Mouse (Mus musculus): Measurements from ENCODE around the gene Gtf2i. TPM values are rescaled to one million over a fixed set of nuclear protein-coding genes. Genes with fewer than 3 reads are reported as not detected.

The Gtf2i gene
- polyA plus RNA-seq, 1 experiment from 2014 or later = 157 TPM

DNA sequence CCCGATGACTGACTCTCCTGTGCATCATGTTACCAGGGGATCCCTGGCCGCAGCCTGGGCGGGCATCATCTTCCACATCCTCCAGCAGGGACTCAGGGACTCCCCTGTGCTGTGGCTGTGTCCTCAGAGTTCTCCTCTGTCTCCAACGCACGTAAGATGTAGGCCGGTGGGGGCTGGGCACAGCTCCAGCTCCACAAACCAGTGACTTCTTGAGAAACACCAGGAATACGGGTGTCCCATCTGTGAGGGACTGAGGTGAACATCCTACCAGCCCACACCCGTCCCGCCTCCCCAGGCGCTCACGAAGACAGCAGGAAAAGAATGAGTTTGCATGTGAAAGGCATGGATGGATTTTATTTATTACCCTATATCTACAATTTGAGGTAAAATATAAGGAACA, 77.1 kb downstream of the Gtf2i start:
- no peak overlapping the region for H3K9ac ChIP-seq (ENCODE audit: low read depth, low read length)
- TF ChIP-seq CTCF (IDR thresholded peaks at IDR 0.05; ENCODE audit: low read depth) = no peak

DNA sequence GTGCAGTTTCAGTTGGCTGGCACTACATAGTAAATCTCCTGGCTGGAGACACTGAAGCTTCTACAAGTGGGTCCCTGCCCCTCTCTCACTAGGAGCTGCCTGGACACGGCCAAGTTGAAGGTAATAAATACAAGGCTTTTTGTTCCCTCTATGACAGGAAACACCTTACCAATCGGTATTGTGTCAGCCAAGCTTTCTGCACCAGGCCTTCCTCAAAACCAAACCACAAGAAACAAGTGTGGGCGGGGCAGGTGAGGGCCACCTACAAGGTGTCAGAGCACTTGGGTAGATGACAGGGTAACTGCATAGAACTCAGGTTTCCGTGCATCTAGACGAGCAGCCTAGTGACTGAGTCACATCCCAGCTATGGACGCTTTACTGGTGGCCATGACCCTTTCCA, 77.8 kb downstream of the Gtf2i start:
- H3K4me3 ChIP-seq (replicated peaks; ENCODE audit: low read depth, low read length) = no peak overlapping the region
- peaks cover 14% of the 10 kb centered on the region; the same call in 1 of the 2 replicates for H3K4me1 ChIP-seq (replicated peaks; ENCODE audit: insufficient read depth, low read length)
- no peak overlapping the region for H3K9ac ChIP-seq (ENCODE audit: low read depth, low read length)
- no peaks in the 10 kb centered on the region for H3K9me3 ChIP-seq (replicated peaks; ENCODE audit: low read length)
- H3K4me2 ChIP-seq (ENCODE audit: low read length) = no peak overlapping the region
- no peaks in the 10 kb centered on the region for H3K27me3 ChIP-seq (ENCODE audit: insufficient read depth, low read length)
- H3K27ac ChIP-seq = no peak overlapping the region; the same call in 1 of the 2 replicates
- peaks cover 53% of the 10 kb centered on the region for H3K36me3 ChIP-seq (ENCODE audit: insufficient read depth, low read length)
- ATAC-seq (replicated peaks; ENCODE audit: low FRiP score, low read depth) (no peak), DNase-seq (ENCODE audit: low spot score) (no peak)
- no peak for TF ChIP-seq CTCF (IDR thresholded peaks at IDR 0.05; ENCODE audit: low read depth)
- 77% methylated on average over 6 of the region's 6 CpGs for WGBS

More for the DNA sequence above, 77.1 kb downstream of the Gtf2i start:
- H3K4me3 ChIP-seq (replicated peaks; ENCODE audit: low read depth, low read length) = no peak overlapping the region
- 90% methylated on average over 11 of the region's 11 CpGs for WGBS
- no peak for DNase-seq (ENCODE audit: low spot score)
- no peak overlapping the region for H3K27ac ChIP-seq
- H3K36me3 ChIP-seq (ENCODE audit: insufficient read depth, low read length) = peaks cover 58% of the 10 kb centered on the region
- ATAC-seq (replicated peaks; ENCODE audit: low FRiP score, low read depth) = no peak
- no peaks in the 10 kb centered on the region for H3K9me3 ChIP-seq (replicated peaks; ENCODE audit: low read length)
- H3K27me3 ChIP-seq (ENCODE audit: insufficient read depth, low read length) = no peaks in the 10 kb centered on the region
- no peak overlapping the region for H3K4me2 ChIP-seq (ENCODE audit: low read length)
- peaks cover 12% of the 10 kb centered on the region; the same call in 1 of the 2 replicates for H3K4me1 ChIP-seq (replicated peaks; ENCODE audit: insufficient read depth, low read length)

DNA sequence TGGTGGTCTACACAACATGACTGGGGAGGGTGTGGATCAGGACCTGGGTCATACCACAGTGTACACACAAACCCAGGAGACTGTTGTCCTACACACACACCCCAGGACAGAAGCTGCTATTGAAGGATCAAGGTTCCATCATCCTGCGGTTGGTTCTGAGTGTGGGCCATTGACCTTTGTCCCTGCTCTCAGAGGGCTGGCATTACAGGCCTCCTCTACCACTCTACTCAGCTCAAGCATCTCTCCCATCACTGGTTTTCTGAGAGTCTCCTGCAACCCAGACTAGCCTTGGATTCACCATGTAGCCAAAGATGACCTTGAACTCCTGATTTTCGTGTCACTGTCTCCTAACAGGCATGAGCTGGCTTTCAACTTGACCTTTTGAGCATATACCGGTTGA, 78.3 kb downstream of the Gtf2i start:
- no peak overlapping the region for H3K4me2 ChIP-seq (ENCODE audit: low read length)
- peaks cover 47% of the 10 kb centered on the region for H3K36me3 ChIP-seq (ENCODE audit: insufficient read depth, low read length)
- TF ChIP-seq CTCF (IDR thresholded peaks at IDR 0.05; ENCODE audit: low read depth) = no peak
- no peak overlapping the region for H3K4me3 ChIP-seq (replicated peaks; ENCODE audit: low read depth, low read length)
- ATAC-seq (replicated peaks; ENCODE audit: low FRiP score, low read depth) = no peak
- peaks cover 14% of the 10 kb centered on the region; the same call in 1 of the 2 replicates for H3K4me1 ChIP-seq (replicated peaks; ENCODE audit: insufficient read depth, low read length)
- no peak for DNase-seq (ENCODE audit: low spot score)
- H3K9ac ChIP-seq (ENCODE audit: low read depth, low read length) = no peak overlapping the region
- H3K9me3 ChIP-seq (replicated peaks; ENCODE audit: low read length) = no peaks in the 10 kb centered on the region
- peak overlapping the region; percentile 19; the same call in 1 of the 2 replicates for H3K27ac ChIP-seq
- 77% methylated on average over 3 of the region's 3 CpGs for WGBS
- no peaks in the 10 kb centered on the region for H3K27me3 ChIP-seq (ENCODE audit: insufficient read depth, low read length)

DNA sequence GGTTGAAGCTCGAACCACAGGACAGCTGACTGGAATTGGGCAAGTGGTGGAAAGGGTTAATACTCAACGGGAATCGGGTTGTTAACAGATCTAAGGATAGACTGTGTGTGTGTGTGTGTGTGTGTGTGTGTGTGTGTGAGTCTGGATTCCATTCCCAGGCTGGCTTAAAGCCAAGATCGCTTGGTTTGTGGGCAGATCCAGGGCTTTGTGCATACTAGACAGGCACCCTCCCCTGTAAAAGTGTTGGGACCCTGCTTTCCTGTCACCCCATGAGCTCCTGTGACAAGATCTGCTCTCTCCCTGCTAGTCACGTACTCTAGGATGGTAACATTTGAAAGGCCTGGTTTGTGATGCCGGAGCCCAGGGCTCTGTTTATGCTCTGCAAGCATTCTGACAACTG, 79.4 kb downstream of the Gtf2i start:
- Histone ChIP-seq H3K9ac (ENCODE audit: low read depth, low read length) (no peak overlapping the region), H3K4me2 (ENCODE audit: low read length) (no peak overlapping the region), H3K36me3 (ENCODE audit: insufficient read depth, low read length) (peaks cover 36% of the 10 kb centered on the region), H3K27ac (peak overlapping the region; percentile 31; the same call in 1 of the 2 replicates), H3K27me3 (ENCODE audit: insufficient read depth, low read length) (no peaks in the 10 kb centered on the region), H3K4me3 (replicated peaks; ENCODE audit: low read depth, low read length) (no peak overlapping the region), H3K4me1 (replicated peaks; ENCODE audit: insufficient read depth, low read length) (peaks cover 14% of the 10 kb centered on the region; the same call in 1 of the 2 replicates), H3K9me3 (replicated peaks; ENCODE audit: low read length) (no peaks in the 10 kb centered on the region)
- WGBS = 31% methylated on average over 6 of the region's 6 CpGs
- TF ChIP-seq CTCF (IDR thresholded peaks at IDR 0.05; ENCODE audit: low read depth) = no peak
- peak; percentile 67 for DNase-seq (ENCODE audit: low spot score)
- no peak for ATAC-seq (replicated peaks; ENCODE audit: low FRiP score, low read depth)

DNA sequence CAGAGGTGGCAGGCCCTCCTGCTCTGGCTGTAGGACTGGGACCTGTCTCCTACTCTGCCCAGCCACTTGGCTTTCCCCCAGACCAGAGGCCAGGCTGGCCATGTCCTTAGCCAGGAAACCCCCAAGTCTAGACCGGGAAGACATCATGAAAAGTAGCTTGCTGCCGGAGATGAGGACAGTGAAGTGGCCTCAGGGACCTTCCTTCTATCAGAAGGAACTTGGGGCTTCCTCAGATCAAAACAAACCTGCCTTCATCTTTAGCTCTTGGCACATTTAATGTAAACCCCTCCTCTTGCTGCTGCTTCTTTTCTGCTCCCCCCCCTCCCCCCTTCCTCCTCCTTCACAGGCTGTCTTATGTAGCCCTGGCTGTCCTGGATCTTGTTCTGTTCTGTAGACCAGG, 80.4 kb downstream of the Gtf2i start:
- Histone ChIP-seq H3K9ac (ENCODE audit: low read depth, low read length) (no peak overlapping the region), H3K4me2 (ENCODE audit: low read length) (no peak overlapping the region), H3K27ac (no peak overlapping the region), H3K4me1 (replicated peaks; ENCODE audit: insufficient read depth, low read length) (peaks cover 14% of the 10 kb centered on the region; the same call in 1 of the 2 replicates), H3K4me3 (replicated peaks; ENCODE audit: low read depth, low read length) (no peak overlapping the region), H3K27me3 (ENCODE audit: insufficient read depth, low read length) (no peaks in the 10 kb centered on the region), H3K36me3 (ENCODE audit: insufficient read depth, low read length) (peaks cover 27% of the 10 kb centered on the region), H3K9me3 (replicated peaks; ENCODE audit: low read length) (no peaks in the 10 kb centered on the region)
- 46% methylated on average over 2 of the region's 2 CpGs for WGBS
- ATAC-seq (replicated peaks; ENCODE audit: low FRiP score, low read depth) (no peak), DNase-seq (ENCODE audit: low spot score) (no peak)
- TF ChIP-seq CTCF (IDR thresholded peaks at IDR 0.05; ENCODE audit: low read depth) = no peak

DNA sequence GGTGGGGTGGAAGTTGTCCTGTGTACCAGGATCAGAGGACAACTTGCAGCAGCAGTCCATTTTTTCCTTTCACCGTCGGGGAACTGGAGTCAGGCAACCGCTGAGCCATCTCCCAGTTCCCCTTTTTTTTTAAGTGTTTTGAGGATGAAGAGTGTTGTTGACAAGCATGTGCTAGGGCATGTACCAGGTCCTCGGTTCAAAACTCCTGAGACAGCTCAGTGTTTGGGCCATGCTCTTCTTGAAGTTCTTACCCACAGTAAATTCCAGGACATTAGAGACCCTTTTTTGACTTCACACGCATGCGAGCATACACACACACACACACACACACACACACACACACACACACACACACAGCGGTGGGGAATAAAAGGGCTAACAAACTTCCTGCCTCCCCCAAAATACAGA, 81.3 kb downstream of the Gtf2i start:
- Histone ChIP-seq H3K4me1 (replicated peaks; ENCODE audit: insufficient read depth, low read length) (peaks cover 14% of the 10 kb centered on the region; the same call in 1 of the 2 replicates), H3K27me3 (ENCODE audit: insufficient read depth, low read length) (no peaks in the 10 kb centered on the region), H3K27ac (peak overlapping the region; percentile 48; the same call in 1 of the 2 replicates), H3K4me3 (replicated peaks; ENCODE audit: low read depth, low read length) (no peak overlapping the region), H3K4me2 (ENCODE audit: low read length) (no peak overlapping the region), H3K9ac (ENCODE audit: low read depth, low read length) (no peak overlapping the region), H3K9me3 (replicated peaks; ENCODE audit: low read length) (no peaks in the 10 kb centered on the region), H3K36me3 (ENCODE audit: insufficient read depth, low read length) (peaks cover 17% of the 10 kb centered on the region)
- no peak for TF ChIP-seq CTCF (IDR thresholded peaks at IDR 0.05; ENCODE audit: low read depth)
- WGBS = 36% methylated on average over 7 of the region's 7 CpGs
- ATAC-seq (replicated peaks; ENCODE audit: low FRiP score, low read depth) = no peak
- no peak for DNase-seq (ENCODE audit: low spot score)

DNA sequence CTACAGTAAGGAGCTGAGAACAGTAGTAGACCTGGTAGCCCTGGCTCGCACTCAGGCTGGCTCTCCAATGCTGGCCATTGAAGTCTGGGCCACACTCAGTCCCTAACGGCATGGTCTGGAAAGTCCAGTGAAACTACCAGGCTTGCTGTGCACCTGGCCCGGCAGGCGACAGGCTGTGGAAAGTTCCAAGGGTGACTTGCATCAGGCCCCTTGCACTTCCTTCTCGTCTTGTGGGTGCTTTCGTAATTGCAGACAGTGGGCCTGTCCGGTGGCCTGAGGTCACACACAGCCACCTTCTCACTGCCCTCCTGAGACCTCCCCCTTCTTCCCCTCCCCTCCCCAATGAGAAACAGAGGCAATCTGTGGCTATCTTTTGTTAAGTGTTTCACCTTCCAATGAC, 82.0 kb downstream of the Gtf2i start:
- no peak overlapping the region for H3K9ac ChIP-seq (ENCODE audit: low read depth, low read length)
- ATAC-seq (replicated peaks; ENCODE audit: low FRiP score, low read depth) (no peak), DNase-seq (ENCODE audit: low spot score) (peak; percentile 35)
- no peaks in the 10 kb centered on the region for H3K27me3 ChIP-seq (ENCODE audit: insufficient read depth, low read length)
- peak overlapping the region; percentile 48 for H3K27ac ChIP-seq
- H3K9me3 ChIP-seq (replicated peaks; ENCODE audit: low read length) = no peaks in the 10 kb centered on the region
- TF ChIP-seq CTCF (IDR thresholded peaks at IDR 0.05; ENCODE audit: low read depth) = no peak
- no peak overlapping the region for H3K4me3 ChIP-seq (replicated peaks; ENCODE audit: low read depth, low read length)
- H3K36me3 ChIP-seq (ENCODE audit: insufficient read depth, low read length) = peaks cover 10% of the 10 kb centered on the region
- whole genome bisulfite sequencing = 16% methylated on average over 7 of the region's 7 CpGs
- no peak overlapping the region for H3K4me2 ChIP-seq (ENCODE audit: low read length)
- H3K4me1 ChIP-seq (replicated peaks; ENCODE audit: insufficient read depth, low read length) = peaks cover 14% of the 10 kb centered on the region; the same call in 1 of the 2 replicates

All from kidney, postnatal 0 days (tissue).